Mouse (Mus musculus) midbrain, embryonic 15.5 days (tissue): ENCODE data around the gene Isy1. TPM values are rescaled to one million over a fixed set of nuclear protein-coding genes. Genes with fewer than 3 reads are reported as not detected.
A peak's percentile ranks its signal among the peaks of the same experiment; 100 is the strongest.

Experiments
- ATAC-seq: fragments of 200-750 bp; cut with Nextera tagmentation; replicated peaks from 2 replicates; pipeline ENCODE4 v1.8.0; 2017; ENCODE audit warnings: moderate TSS enrichment
- H3K27ac ChIP-seq: fragments of 300-500 bp; sonication (generic); 2 replicates; pipeline ENCODE4 v1.5.1; 2015; ENCODE audit warnings: mild to moderate bottlenecking, inconsistent platforms
- H3K27me3 ChIP-seq: fragments of 300-500 bp; sonication (generic); replicated peaks from 2 replicates; pipeline ENCODE4 v1.6.1; 2015; ENCODE audit warnings: inconsistent platforms
- H3K36me3 ChIP-seq: fragments of 300-500 bp; sonication (generic); replicated peaks from 2 replicates; pipeline ENCODE4 v1.6.1; 2015; ENCODE audit warnings: inconsistent platforms
- H3K4me1 ChIP-seq: fragments of 300-500 bp; sonication (generic); 2 replicates; pipeline ENCODE4 v1.6.1; 2015; ENCODE audit warnings: inconsistent platforms
- H3K4me2 ChIP-seq: fragments of 300-500 bp; sonication (generic); 2 replicates; pipeline ENCODE4 v1.6.1; 2015; ENCODE audit warnings: inconsistent platforms, mild to moderate bottlenecking, moderate library complexity
- H3K4me3 ChIP-seq: fragments of 300-500 bp; sonication (generic); 2 replicates; pipeline ENCODE4 v1.5.1; 2015; ENCODE audit warnings: mild to moderate bottlenecking, inconsistent platforms
- H3K9ac ChIP-seq: fragments of 300-500 bp; sonication (generic); 2 replicates; pipeline ENCODE4 v1.6.1; 2015; ENCODE audit warnings: mild to moderate bottlenecking, inconsistent platforms
- H3K9me3 ChIP-seq: fragments of 300-500 bp; sonication (generic); 2 replicates; pipeline ENCODE4 v1.6.1; 2016; ENCODE audit warnings: inconsistent platforms
- WGBS: fragments of 180-500 bp; shearing (Covaris S2); methylation state at CpG from one replicate; pipeline ENCODE4 v1.1.7; 2015; ENCODE audit warnings: mixed read lengths; 5-methylcytosine and 5-hydroxymethylcytosine counted together
- polyA plus RNA-seq: library from polyadenylated mRNA; unstranded; fragments of >200 nt; fragmentation: Nextera tagmentation; extraction: Ambion mirVana; gene quantifications from 2 replicates; pipeline ENCODE4 v1.2.1, GENCODE M21; 2015

Gene Isy1
- polyA plus RNA-seq, 1 experiment from 2014 or later = 20.9 TPM

DNA sequence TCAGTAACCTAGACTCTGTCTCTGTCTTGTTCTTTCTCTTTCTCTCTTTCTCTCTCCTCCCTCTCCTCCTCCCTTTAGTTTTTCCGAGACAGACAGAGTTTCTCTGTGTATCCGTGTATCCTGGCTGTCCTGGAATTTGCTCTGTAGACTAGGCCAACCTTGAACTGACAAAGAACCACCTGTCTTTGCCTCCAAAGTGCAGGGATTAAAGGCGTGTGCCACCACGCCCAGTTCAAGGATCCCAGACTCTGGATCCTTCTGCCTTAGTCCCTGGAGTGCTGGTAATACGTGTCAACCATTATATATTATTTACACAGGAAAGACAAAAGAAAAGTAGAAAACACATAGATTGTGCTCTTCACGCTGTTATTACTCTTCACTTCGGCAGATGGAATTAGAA lies 32.6 kb upstream of the Isy1 start:
- Histone ChIP-seq H3K4me3 (no peak overlapping the region), H3K4me1 (no peaks in the 10 kb centered on the region), H3K9me3 (no peaks in the 10 kb centered on the region), H3K9ac (no peak overlapping the region), H3K27me3 (no peaks in the 10 kb centered on the region), H3K4me2 (no peak overlapping the region), H3K27ac (no peak overlapping the region), H3K36me3 (no peaks in the 10 kb centered on the region)
- 83% methylated on average over 7 of the region's 7 CpGs for WGBS
- no peak for ATAC-seq

DNA sequence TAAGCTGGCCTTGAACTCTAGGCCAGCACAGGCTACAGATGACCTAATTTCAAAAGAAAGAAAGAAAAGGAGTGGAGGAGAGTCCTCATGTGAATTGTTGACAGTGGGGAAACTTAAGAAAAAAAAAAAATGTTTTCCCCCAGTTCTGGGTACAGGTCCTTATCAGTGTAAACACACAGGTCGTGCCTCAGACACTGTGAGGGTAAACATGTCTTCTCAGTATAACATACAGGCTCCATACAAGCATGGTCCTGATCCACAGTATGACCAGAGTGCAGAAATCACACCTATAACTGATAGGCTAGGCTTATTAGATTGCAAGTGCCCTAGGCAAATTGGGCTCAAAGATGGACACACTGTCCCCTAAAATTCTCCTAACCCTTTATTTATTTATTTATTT lies 31.8 kb upstream of the Isy1 start:
- Histone ChIP-seq H3K9ac (no peak overlapping the region), H3K9me3 (no peaks in the 10 kb centered on the region), H3K4me2 (no peak overlapping the region), H3K36me3 (no peaks in the 10 kb centered on the region), H3K27me3 (no peaks in the 10 kb centered on the region), H3K4me1 (no peaks in the 10 kb centered on the region), H3K27ac (no peak overlapping the region), H3K4me3 (no peak overlapping the region)
- WGBS = 68% methylated on average over 1 of the region's 1 CpGs
- ATAC-seq = no peak

DNA sequence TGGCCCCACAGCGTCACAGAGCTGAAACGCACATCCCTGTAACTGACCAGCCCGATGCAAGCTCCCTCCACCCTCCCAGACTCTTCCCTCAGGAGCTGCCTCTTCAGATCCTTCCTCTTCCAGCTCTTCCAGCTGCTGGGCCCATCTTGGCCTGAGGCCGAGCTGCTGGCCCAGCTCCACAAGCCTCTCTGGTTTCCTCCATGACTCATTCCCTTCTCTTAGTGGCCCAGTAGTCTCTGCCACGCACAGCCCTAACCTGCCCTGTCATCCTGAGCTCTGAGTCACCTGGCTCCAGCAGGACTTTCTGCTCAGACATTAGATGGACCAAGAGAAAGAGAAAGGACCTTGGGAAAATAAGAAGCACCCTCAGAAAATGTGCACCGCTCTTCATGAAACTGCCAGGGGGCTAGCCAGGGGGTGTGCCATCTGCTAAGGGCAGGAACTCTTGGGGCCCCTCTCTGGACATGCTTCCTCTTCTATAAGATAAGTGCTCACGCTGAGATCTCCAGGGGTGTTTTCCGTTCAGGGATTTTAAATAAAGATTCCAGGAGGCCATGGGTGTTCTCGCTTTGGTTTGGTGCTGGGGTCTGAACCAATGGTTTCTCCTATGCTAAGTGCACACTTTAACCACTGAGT lies 30.4 kb upstream of the Isy1 start:
- Histone ChIP-seq H3K27ac (no peak overlapping the region), H3K9me3 (no peaks in the 10 kb centered on the region), H3K4me1 (no peaks in the 10 kb centered on the region), H3K36me3 (no peaks in the 10 kb centered on the region), H3K4me3 (no peak overlapping the region), H3K9ac (no peak overlapping the region), H3K4me2 (no peak overlapping the region), H3K27me3 (no peaks in the 10 kb centered on the region)
- WGBS = 78% methylated on average over 9 of the region's 9 CpGs
- ATAC-seq = no peak

DNA sequence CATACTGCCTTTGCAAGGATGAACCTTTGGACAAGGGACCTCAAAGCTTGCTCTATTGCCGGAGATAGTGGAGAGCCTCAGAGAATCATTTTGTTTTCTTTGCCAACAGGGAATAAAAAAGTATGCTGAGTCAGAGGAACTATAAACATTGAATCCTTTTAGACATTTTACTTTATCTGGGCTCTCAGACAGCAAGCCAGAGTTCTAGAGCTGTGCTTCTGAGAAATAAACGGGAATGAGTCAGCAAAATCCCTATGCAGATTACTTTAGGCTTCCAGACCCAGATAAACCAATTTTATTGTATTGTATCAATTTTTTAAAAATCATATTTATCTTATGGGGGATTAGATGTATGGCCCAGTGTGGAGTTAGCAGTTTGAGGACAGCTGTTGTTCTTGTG lies 28.7 kb upstream of the Isy1 start:
- Histone ChIP-seq H3K27me3 (no peaks in the 10 kb centered on the region), H3K27ac (no peak overlapping the region), H3K4me3 (no peak overlapping the region), H3K4me2 (no peak overlapping the region), H3K9ac (no peak overlapping the region), H3K36me3 (no peaks in the 10 kb centered on the region), H3K9me3 (no peaks in the 10 kb centered on the region), H3K4me1 (no peaks in the 10 kb centered on the region)
- WGBS = 80% methylated on average over 2 of the region's 2 CpGs
- no peak for ATAC-seq

GRCm38 (mm10) chr6:87866211-87866610 lies 27.6 kb upstream of the Isy1 start:
- no peaks in the 10 kb centered on the region for H3K27me3 ChIP-seq
- H3K4me1 ChIP-seq = no peaks in the 10 kb centered on the region
- H3K36me3 ChIP-seq = no peaks in the 10 kb centered on the region
- WGBS = 90% methylated on average over 6 of the region's 6 CpGs
- H3K4me2 ChIP-seq = no peak overlapping the region
- ATAC-seq = no peak
- no peak overlapping the region for H3K27ac ChIP-seq
- H3K4me3 ChIP-seq = no peak overlapping the region
- H3K9ac ChIP-seq = no peak overlapping the region
- no peaks in the 10 kb centered on the region for H3K9me3 ChIP-seq

DNA sequence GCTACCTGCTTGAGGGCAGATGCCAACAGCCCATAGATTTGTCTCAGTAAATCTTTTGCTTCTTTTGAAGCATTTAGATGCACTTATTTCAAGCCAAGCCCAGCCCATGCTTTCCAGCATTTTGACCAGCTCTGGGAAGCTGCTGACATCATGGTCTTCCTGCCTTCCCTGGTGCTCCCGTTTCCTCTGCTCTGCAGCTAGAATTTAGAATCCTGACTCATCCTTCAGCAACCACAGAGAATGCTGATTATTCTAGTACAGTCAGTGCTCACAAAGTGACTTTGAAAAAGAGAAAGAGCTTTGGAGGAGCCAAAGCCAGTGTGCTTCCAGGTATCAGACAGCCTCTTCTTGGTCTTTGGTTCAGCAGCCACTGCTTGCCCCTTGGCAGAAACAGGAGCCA lies 18.5 kb upstream of the Isy1 start:
- 71% methylated on average over 1 of the region's 1 CpGs for WGBS
- no peaks in the 10 kb centered on the region for H3K4me1 ChIP-seq
- no peak overlapping the region for H3K27ac ChIP-seq
- no peaks in the 10 kb centered on the region for H3K9me3 ChIP-seq
- no peak for ATAC-seq
- H3K4me2 ChIP-seq = no peak overlapping the region
- H3K4me3 ChIP-seq = no peak overlapping the region
- H3K36me3 ChIP-seq = no peaks in the 10 kb centered on the region
- no peaks in the 10 kb centered on the region for H3K27me3 ChIP-seq
- H3K9ac ChIP-seq = no peak overlapping the region

- no peak overlapping the region for H3K27ac ChIP-seq
- WGBS = 81% methylated on average over 4 of the region's 4 CpGs
- peaks cover 16% of the 10 kb centered on the region for H3K4me1 ChIP-seq
- H3K4me3 ChIP-seq = no peak overlapping the region
- no peak overlapping the region for H3K9ac ChIP-seq
- no peaks in the 10 kb centered on the region for H3K9me3 ChIP-seq
- H3K4me2 ChIP-seq = no peak overlapping the region
- no peaks in the 10 kb centered on the region for H3K27me3 ChIP-seq
- ATAC-seq = no peak
- no peaks in the 10 kb centered on the region for H3K36me3 ChIP-seq
These were observed 14.8 kb upstream of the Isy1 start for GRCm38 (mm10) chr6:87853446-87853845.

DNA sequence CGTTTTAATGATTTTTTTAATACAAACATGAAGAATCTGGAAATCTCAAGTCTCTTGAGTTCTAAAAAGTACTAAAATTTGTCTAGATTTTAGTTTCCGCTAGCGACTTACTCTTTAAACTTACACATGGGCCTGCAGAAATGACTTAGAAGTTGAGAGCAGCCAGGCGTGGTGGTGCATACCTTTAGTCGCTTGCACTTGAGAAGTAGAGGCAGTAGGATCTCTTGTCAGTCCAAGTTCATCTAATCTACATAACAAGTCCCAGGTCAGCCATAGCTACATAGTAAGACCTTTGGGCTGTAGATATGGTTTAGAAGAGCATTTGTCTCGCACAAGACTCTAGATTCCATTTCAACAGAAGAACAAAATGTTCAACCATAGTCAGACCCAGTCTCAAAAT lies 13.3 kb upstream of the Isy1 start:
- Histone ChIP-seq H3K4me2 (peak overlapping the region; percentile 68; the same call in 1 of the 2 replicates), H3K27me3 (no peaks in the 10 kb centered on the region)
- 85% methylated on average over 6 of the region's 6 CpGs for WGBS

GRCm38 (mm10) chr6:87850900-87851614 lies 12.5 kb upstream of the Isy1 start, which contains the start of gene Cnbp:
Gene Cnbp (minus strand): TSS chr6:87851106.
- no peaks in the 10 kb centered on the region for H3K27me3 ChIP-seq
- peak within 1 kb of the TSS; percentile 90 for H3K27ac ChIP-seq
- peak; percentile 98 for ATAC-seq
- no peaks in the 10 kb centered on the region for H3K9me3 ChIP-seq
- WGBS = under 1% methylated on average over 55 of the region's 55 CpGs
- H3K9ac ChIP-seq = peak within 1 kb of the TSS; percentile 92
- H3K4me3 ChIP-seq = peak within 1 kb of the TSS; percentile 86
- H3K36me3 ChIP-seq = no peaks in the 10 kb centered on the region
- H3K4me1 ChIP-seq = peaks cover 32% of the 10 kb centered on the region
- peak within 1 kb of the TSS; percentile 68 for H3K4me2 ChIP-seq

More for the DNA sequence above, 13.3 kb upstream of the Isy1 start:
- Histone ChIP-seq H3K4me1 (peaks cover 30% of the 10 kb centered on the region), H3K4me3 (no peak overlapping the region), H3K36me3 (no peaks in the 10 kb centered on the region), H3K27ac (no peak overlapping the region), H3K9me3 (no peaks in the 10 kb centered on the region), H3K9ac (no peak overlapping the region)
- no peak for ATAC-seq

GRCm38 (mm10) chr6:87850155-87850899 lies 11.7 kb upstream of the Isy1 start:
- H3K4me1 ChIP-seq = peaks cover 32% of the 10 kb centered on the region
- peak overlapping the region; percentile 92 for H3K9ac ChIP-seq
- peak overlapping the region; percentile 88 for H3K27ac ChIP-seq
- peak overlapping the region; percentile 86 for H3K4me3 ChIP-seq
- peaks cover 3% of the 10 kb centered on the region for H3K36me3 ChIP-seq
- WGBS = under 1% methylated on average over 72 of the region's 73 CpGs
- no peaks in the 10 kb centered on the region for H3K27me3 ChIP-seq
- no peaks in the 10 kb centered on the region for H3K9me3 ChIP-seq
- peak overlapping the region; percentile 68 for H3K4me2 ChIP-seq
- peak; percentile 84 for ATAC-seq

DNA sequence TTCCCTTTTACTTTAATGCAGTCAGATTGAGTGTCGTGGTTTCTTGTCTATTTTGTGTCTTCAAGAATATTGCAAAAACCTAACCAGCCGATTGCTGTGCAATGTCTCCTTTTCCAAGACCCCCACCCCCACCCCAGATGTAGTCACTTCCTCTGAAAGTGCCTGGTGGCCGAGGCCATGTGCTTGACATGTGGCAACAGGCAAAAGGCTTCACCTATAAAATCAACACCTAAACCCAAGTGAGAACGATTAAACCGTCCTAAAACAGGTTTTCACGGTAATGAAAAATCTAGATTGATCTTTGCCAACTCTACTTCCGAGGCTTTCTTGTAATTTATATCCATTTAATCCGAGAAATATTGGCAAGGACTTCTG lies 11.2 kb upstream of the Isy1 start:
- H3K9me3 ChIP-seq = no peaks in the 10 kb centered on the region
- peaks cover 8% of the 10 kb centered on the region for H3K36me3 ChIP-seq
- under 1% methylated on average over 8 of the region's 8 CpGs for WGBS
- peaks cover 32% of the 10 kb centered on the region for H3K4me1 ChIP-seq
- H3K9ac ChIP-seq = peak overlapping the region; percentile 92
- peak overlapping the region; percentile 88; the same call in 1 of the 2 replicates for H3K27ac ChIP-seq
- H3K27me3 ChIP-seq = no peaks in the 10 kb centered on the region
- peak overlapping the region; percentile 86 for H3K4me3 ChIP-seq
- peak overlapping the region; percentile 68 for H3K4me2 ChIP-seq
- no peak for ATAC-seq

- no peaks in the 10 kb centered on the region for H3K9me3 ChIP-seq
- H3K4me3 ChIP-seq = no peak overlapping the region
- no peak for ATAC-seq
- H3K4me1 ChIP-seq = peaks cover 32% of the 10 kb centered on the region
- H3K27ac ChIP-seq = no peak overlapping the region
- H3K4me2 ChIP-seq = no peak overlapping the region
- WGBS = 90% methylated on average over 1 of the region's 1 CpGs
- no peaks in the 10 kb centered on the region for H3K27me3 ChIP-seq
- H3K9ac ChIP-seq = no peak overlapping the region
- peaks cover 28% of the 10 kb centered on the region for H3K36me3 ChIP-seq
These were observed 8.2 kb upstream of the Isy1 start for GRCm38 (mm10) chr6:87846813-87847212.
